Mouse (Mus musculus) lung, adult 2 months (tissue): ENCODE data around the gene Tas2r113. TPM values are rescaled to one million over a fixed set of nuclear protein-coding genes. Genes with fewer than 3 reads are reported as not detected.
"Not testable (repeated sequence)": the region's sequence is repeated elsewhere in the genome, so short reads cannot be mapped to it uniquely, and the experiment has no call there.

Experiments
- DNase-seq: peaks from one replicate; pipeline ENCODE4 v3.0.0; 2022
- H3K4me1 ChIP-seq: fragments of 200-500 bp; 2 replicates; pipeline ENCODE4 v1.6.1; 2011; ENCODE audit warnings: low read length; ENCODE audit not compliant: control insufficient read depth, insufficient read depth
- H3K4me3 ChIP-seq: fragments of 200-500 bp; replicated peaks from 2 replicates; pipeline ENCODE3; 2011; ENCODE audit warnings: low read depth, mild to moderate bottlenecking, control low read depth, low read length; ENCODE audit errors: extremely low read depth
- CTCF ChIP-seq: fragments of 200-500 bp; IDR thresholded peaks from 2 replicates; pipeline ENCODE4 v1.5.1; 2011; ENCODE audit warnings: mild to moderate bottlenecking, low read length, control low read depth; ENCODE audit not compliant: insufficient read depth
- POLR2A ChIP-seq: fragments of 200-500 bp; IDR thresholded peaks from 2 replicates; pipeline ENCODE4 v1.6.1; 2011; ENCODE audit warnings: low read depth, mild to moderate bottlenecking, control low read depth, low read length, borderline replicate concordance; ENCODE audit errors: extremely low read depth
- WGBS: fragments of 180-500 bp; shearing (Covaris S2); methylation state at CpG from one replicate; pipeline ENCODE4 v1.1.7; 2018; 5-methylcytosine and 5-hydroxymethylcytosine counted together
- polyA plus RNA-seq: library from polyadenylated mRNA; depleted of rRNA; stranded (reverse); fragments of >200 nt; gene quantifications from 2 replicates; pipeline ENCODE4 v1.2.3, GENCODE M21; 2012; rRNA removed

Gene Tas2r113
- not detected in 2 replicates for polyA plus RNA-seq

DNA sequence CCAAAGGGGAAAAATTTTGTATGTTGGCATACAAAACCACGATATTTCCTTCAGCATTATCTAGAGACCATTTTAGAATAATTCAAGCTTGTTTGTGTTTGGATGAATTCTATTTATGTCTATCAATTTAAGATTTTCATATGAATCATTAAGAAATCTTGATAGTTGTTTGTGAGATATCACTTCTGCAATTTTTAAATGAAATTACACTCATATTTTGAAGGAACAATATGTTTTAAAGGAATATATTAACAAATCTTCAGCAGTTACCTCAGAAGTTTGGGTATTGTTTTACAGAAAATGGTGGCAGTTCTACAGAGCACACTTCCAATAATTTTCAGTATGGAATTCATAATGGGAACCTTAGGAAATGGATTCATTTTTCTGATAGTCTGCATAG is at the start of gene Tas2r113:
Tas2r113 (plus strand) TSS at position 301 of the 400 bp plus-strand sequence.
- H3K4me1 ChIP-seq, result no peaks in the 10 kb centered on the region
- DNase-seq, result no peak
- no peak for TF ChIP-seq CTCF
- no peak for TF ChIP-seq POLR2A
- WGBS, result 58% methylated on average over 1 of the region's 1 CpGs
- H3K4me3 ChIP-seq, result no peak within 1 kb of the TSS

DNA sequence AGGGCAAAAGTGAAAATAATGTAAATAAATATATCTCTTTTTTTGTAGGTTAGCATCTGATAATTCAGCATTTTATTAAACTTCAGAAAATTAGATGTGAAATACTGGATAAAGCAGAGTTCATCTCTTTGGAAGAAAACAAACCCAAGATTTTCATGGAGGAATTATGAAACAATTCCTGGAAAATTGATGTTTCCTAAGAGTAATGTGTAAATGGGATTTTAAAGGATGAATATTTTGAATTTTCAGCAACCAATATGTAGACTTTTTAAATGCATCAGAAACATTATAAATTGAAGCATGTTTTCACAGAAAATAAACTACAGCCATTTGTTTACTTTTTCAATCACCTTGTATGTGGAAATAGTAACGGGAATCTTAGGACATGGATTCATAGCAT is 46.0 kb upstream of the Tas2r113 start, which contains the start of gene Tas2r123:
Tas2r123 (plus strand) TSS at position 301 of the 400 bp plus-strand sequence.
- no peak within 1 kb of the TSS for H3K4me3 ChIP-seq
- no peak for DNase-seq
- WGBS, result 66% methylated on average over 1 of the region's 1 CpGs
- no peaks in the 10 kb centered on the region for H3K4me1 ChIP-seq
- TF ChIP-seq CTCF (no peak), POLR2A (no peak)

DNA sequence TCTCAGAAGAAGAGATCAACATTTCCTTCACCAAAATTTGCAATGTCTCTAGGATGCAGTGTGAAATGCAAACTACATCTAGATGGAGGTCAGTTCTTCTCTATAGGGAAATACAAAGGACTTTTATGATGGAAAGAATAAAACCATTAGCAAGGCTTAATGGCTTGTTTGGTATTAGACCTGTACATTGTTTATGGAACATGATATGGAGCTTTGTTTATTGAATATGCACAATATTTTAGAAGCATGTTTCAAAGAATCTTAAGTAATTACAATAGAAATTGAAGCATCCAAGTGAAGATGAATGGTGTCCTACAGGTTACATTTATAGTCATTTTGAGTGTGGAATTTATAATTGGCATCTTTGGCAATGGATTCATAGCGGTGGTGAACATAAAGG is 37.7 kb upstream of the Tas2r113 start, which contains the start of gene Tas2r116:
Tas2r116 (plus strand) TSS at position 301 of the 400 bp plus-strand sequence.
- TF ChIP-seq POLR2A (no peak), CTCF (no peak)
- no peak within 1 kb of the TSS for H3K4me3 ChIP-seq
- no peaks in the 10 kb centered on the region for H3K4me1 ChIP-seq
- 73% methylated on average over 1 of the region's 1 CpGs for whole genome bisulfite sequencing
- DNase-seq, result no peak

DNA sequence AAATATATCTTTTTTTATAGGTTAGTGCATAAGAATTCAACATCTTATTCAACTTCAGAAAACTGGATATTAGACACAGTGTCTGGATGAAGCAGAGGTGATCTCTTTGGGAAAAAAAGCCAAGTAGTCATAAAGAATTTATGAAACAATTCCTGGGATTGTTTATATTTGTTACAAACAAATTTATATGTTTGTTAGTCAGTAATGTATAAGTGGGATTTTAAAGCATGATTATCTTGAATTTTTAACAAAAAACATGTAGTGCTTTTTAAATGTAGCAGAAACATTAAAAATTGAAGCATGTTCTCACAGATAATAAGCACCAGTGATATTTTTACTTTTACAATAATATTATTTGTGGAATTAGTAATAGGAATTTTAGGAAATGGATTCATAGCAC is 25.1 kb upstream of the Tas2r113 start, which contains the start of gene Tas2r110:
Tas2r110 (plus strand) TSS at position 301 of the 400 bp plus-strand sequence.
- no peaks in the 10 kb centered on the region for H3K4me1 ChIP-seq
- no peak for TF ChIP-seq POLR2A
- no peak for TF ChIP-seq CTCF
- no peak for DNase-seq
- no peak within 1 kb of the TSS for H3K4me3 ChIP-seq

DNA sequence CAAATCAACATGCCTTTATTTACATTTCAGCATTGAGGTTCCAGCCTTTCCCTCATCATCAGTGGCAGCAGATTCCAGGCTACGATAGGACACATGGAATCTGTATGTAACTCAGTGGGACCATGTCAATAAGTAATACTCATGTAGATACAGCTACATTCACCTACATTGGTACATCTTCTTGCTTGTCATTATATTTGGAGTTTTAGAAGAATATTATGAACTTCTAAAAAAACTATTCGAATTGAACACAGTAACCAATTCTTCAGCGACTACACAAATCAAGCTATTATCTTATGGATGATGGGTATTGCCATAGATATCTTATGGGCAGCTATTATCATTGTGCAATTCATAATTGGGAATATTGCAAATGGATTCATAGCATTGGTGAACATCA is 16.5 kb downstream of the Tas2r113 start, which contains the start of gene Tas2r125:
Tas2r125 (plus strand) TSS at position 301 of the 400 bp plus-strand sequence.
- H3K4me1 ChIP-seq, result no peaks in the 10 kb centered on the region
- WGBS, result 64% methylated on average over 3 of the region's 3 CpGs
- no peak for TF ChIP-seq POLR2A
- TF ChIP-seq CTCF, result no peak
- H3K4me3 ChIP-seq, result no peak within 1 kb of the TSS
- DNase-seq, result no peak

DNA sequence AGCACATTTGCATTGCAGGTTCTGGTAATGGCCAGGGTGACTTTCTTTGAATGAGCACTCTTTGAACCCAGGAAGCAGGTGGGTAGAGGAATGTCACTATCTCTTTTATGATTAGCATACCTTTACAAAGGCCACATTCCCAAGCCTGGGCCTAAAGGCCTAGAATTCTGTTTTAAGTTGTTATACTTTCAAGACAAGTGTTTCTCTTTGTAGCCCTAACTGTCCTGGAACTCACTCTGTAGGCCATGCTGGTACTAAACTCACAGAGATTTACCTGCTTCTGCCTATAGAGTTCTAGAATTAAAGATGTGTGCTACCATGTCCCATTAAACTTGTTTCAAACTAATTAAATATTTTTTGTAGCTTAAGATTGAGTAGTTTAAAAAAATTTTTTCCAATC is 48.6 kb downstream of the Tas2r113 start:
- not testable (repeated sequence) for H3K4me1 ChIP-seq, H3K4me3 ChIP-seq, DNase-seq

Other genes with a start within 250 kb of the Tas2r113 start
- not detected in 2 replicates for gene A630073D07Rik, start 241.5 kb upstream of the Tas2r113 start, polyA plus RNA-seq
- gene Tas2r120, start 236.1 kb upstream of the Tas2r113 start, polyA plus RNA-seq, result not detected in 2 replicates
- not detected in 2 replicates for gene Tas2r121, start 192.0 kb upstream of the Tas2r113 start, polyA plus RNA-seq
- not detected in 2 replicates for gene Tas2r122, start 181.1 kb upstream of the Tas2r113 start, polyA plus RNA-seq
- not detected in 2 replicates for gene Tas2r115, start 155.0 kb upstream of the Tas2r113 start, polyA plus RNA-seq
- not detected in 2 replicates for gene Tas2r124, start 138.3 kb upstream of the Tas2r113 start, polyA plus RNA-seq
- gene Tas2r102, start 130.9 kb upstream of the Tas2r113 start, polyA plus RNA-seq, result not detected in 2 replicates
- not detected in 2 replicates for gene Tas2r136, start 114.8 kb upstream of the Tas2r113 start, polyA plus RNA-seq
- gene Tas2r117, start 90.2 kb upstream of the Tas2r113 start, polyA plus RNA-seq, result not detected in 2 replicates
- not detected in 2 replicates for gene Tas2r123, start 45.9 kb upstream of the Tas2r113 start, polyA plus RNA-seq
- not detected in 2 replicates for gene Tas2r116, start 37.6 kb upstream of the Tas2r113 start, polyA plus RNA-seq
- gene Tas2r110, start 25.0 kb upstream of the Tas2r113 start, polyA plus RNA-seq, result not detected in 2 replicates
- gene Tas2r125, start 16.6 kb downstream of the Tas2r113 start, polyA plus RNA-seq, result not detected in 2 replicates
- not detected in 2 replicates for gene Tas2r129, start 58.1 kb downstream of the Tas2r113 start, polyA plus RNA-seq
- not detected in 2 replicates for gene Tas2r131, start 64.9 kb downstream of the Tas2r113 start, polyA plus RNA-seq
- not detected in 2 replicates for gene Tas2r109, start 88.0 kb downstream of the Tas2r113 start, polyA plus RNA-seq
- gene Tas2r103, start 144.1 kb downstream of the Tas2r113 start, polyA plus RNA-seq, result not detected in 2 replicates
- gene Tas2r140, start 162.8 kb downstream of the Tas2r113 start, polyA plus RNA-seq, result not detected in 2 replicates
- 83.0 and 140 TPM in 2 replicates for gene Smim10l1, start 211.9 kb downstream of the Tas2r113 start, polyA plus RNA-seq